Mouse (Mus musculus) MEL (cell line): ENCODE results near the gene Dscam. TPM values are rescaled to one million over a fixed set of nuclear protein-coding genes. Genes with fewer than 3 reads are reported as not detected.

Experiments used
- DNase-seq: peaks from one replicate; pipeline ENCODE4 v3.0.0; 2011; ENCODE audit warnings: low read depth, low spot score
- H3K27ac ChIP-seq: 2 replicates; pipeline ENCODE4 v1.5.1; 2012; ENCODE audit warnings: low read depth, mild to moderate bottlenecking, control low read depth, low read length, moderate library complexity; ENCODE audit not compliant: control insufficient read depth
- H3K27me3 ChIP-seq, 2 experiments: fragments of 150-350 bp in 1 of 2; sonication (generic) in 1 of 2; 2 replicates each; pipeline ENCODE4 v1.6.1; 2012; ENCODE audit warnings: low read length in 2 of 2, mild to moderate bottlenecking in 2 of 2, improper control_type of control experiment in 1 of 2, moderate library complexity in 1 of 2; ENCODE audit not compliant: insufficient read depth in 2 of 2, control insufficient read depth in 1 of 2
- H3K36me3 ChIP-seq, 2 experiments: 2 replicates each; pipeline ENCODE4 v1.6.1; 2012 to 2014; ENCODE audit warnings: low read length in 2 of 2, improper control_type of control experiment in 1 of 2, inconsistent platforms in 1 of 2, mild to moderate bottlenecking in 1 of 2; ENCODE audit not compliant: insufficient read depth in 2 of 2, control insufficient read depth in 1 of 2
- H3K4me1 ChIP-seq, 2 experiments: fragments of 150-350 bp in 1 of 2; sonication (generic) in 1 of 2; 2 replicates each; pipeline ENCODE4 v1.6.1; 2012; ENCODE audit warnings: low read length in 2 of 2, improper control_type of control experiment in 1 of 2, mild to moderate bottlenecking in 1 of 2; ENCODE audit not compliant: insufficient read depth in 2 of 2, control insufficient read depth in 1 of 2
- H3K4me3 ChIP-seq, 2 experiments: fragments of 150-350 bp in 1 of 2; sonication (generic) in 1 of 2; 2 replicates each; pipeline ENCODE4 v1.5.1; 2012; ENCODE audit warnings: low read depth in 2 of 2, low read length in 2 of 2, mild to moderate bottlenecking in 2 of 2, moderate library complexity in 2 of 2, control low read depth in 1 of 2, improper control_type of control experiment in 1 of 2; ENCODE audit not compliant: control insufficient read depth in 1 of 2, insufficient read depth in 1 of 2
- H3K79me2 ChIP-seq: 2 replicates; pipeline ENCODE4 v1.6.1; 2012; ENCODE audit warnings: mild to moderate bottlenecking, low read length, moderate library complexity; ENCODE audit not compliant: control insufficient read depth, poor library complexity, insufficient read depth
- H3K9ac ChIP-seq: 2 replicates; pipeline ENCODE4 v1.6.1; 2012; ENCODE audit warnings: low read depth, mild to moderate bottlenecking, control low read depth, low read length, moderate library complexity; ENCODE audit not compliant: control insufficient read depth, poor library complexity, severe bottlenecking
- H3K9me3 ChIP-seq: fragments of 150-350 bp; sonication (generic); replicated peaks from 2 replicates; pipeline ENCODE4 v1.6.1; 2012; ENCODE audit warnings: mild to moderate bottlenecking, low read length, improper control_type of control experiment, moderate library complexity; ENCODE audit not compliant: insufficient read depth
- BHLHE40 ChIP-seq: IDR thresholded peaks from 2 replicates; pipeline ENCODE4 v1.6.1; 2012; ENCODE audit warnings: low read depth, mild to moderate bottlenecking, inconsistent platforms, low read length, improper control_type of control experiment, borderline replicate concordance
- CHD1 ChIP-seq: IDR thresholded peaks from 2 replicates; pipeline ENCODE4 v1.6.1; 2012; ENCODE audit warnings: low read depth, mild to moderate bottlenecking, inconsistent platforms, low read length, improper control_type of control experiment
- E2F4 ChIP-seq: IDR thresholded peaks from 2 replicates; pipeline ENCODE4 v1.6.1; 2011; ENCODE audit warnings: low read depth, low read length, improper control_type of control experiment, borderline replicate concordance
- ETS1 ChIP-seq: IDR thresholded peaks from 2 replicates; pipeline ENCODE4 v1.6.1; 2012; ENCODE audit warnings: low read depth, mild to moderate bottlenecking, inconsistent platforms, low read length, improper control_type of control experiment, moderate library complexity
- GATA1 ChIP-seq: IDR thresholded peaks from 2 replicates; pipeline ENCODE4 v1.6.1; 2011; ENCODE audit warnings: low read depth, low read length, improper control_type of control experiment
- HCFC1 ChIP-seq: IDR thresholded peaks from 2 replicates; pipeline ENCODE4 v1.6.1; 2012; ENCODE audit warnings: low read depth, mild to moderate bottlenecking, inconsistent platforms, low read length, improper control_type of control experiment, moderate library complexity
- JUND ChIP-seq: IDR thresholded peaks from 2 replicates; pipeline ENCODE4 v1.6.1; 2011; ENCODE audit warnings: low read depth, mild to moderate bottlenecking, improper control_type of control experiment, low read length
- KAT2A ChIP-seq: conservative IDR thresholded peaks from 2 replicates; pipeline ENCODE4 v1.6.1; 2012; ENCODE audit warnings: low read depth, low read length, improper control_type of control experiment, inconsistent platforms
- MAX ChIP-seq: IDR thresholded peaks from 2 replicates; pipeline ENCODE4 v1.6.1; 2011; ENCODE audit warnings: low read length, improper control_type of control experiment
- MEF2A ChIP-seq: IDR thresholded peaks from 2 replicates; pipeline ENCODE4 v1.6.1; 2014; ENCODE audit warnings: low read depth, mild to moderate bottlenecking, inconsistent platforms, low read length, improper control_type of control experiment; ENCODE audit not compliant: poor library complexity, insufficient replicate concordance, severe bottlenecking; ENCODE audit errors: extremely low read depth
- MXI1 ChIP-seq: IDR thresholded peaks from 2 replicates; pipeline ENCODE4 v1.6.1; 2011; ENCODE audit warnings: mild to moderate bottlenecking, low read depth, low read length, improper control_type of control experiment
- POLR2A ChIP-seq, 2 experiments: IDR thresholded peaks; 2 replicates each; pipeline ENCODE4 v1.6.1; 2011 to 2012; ENCODE audit warnings: low read length in 2 of 2, mild to moderate bottlenecking in 2 of 2, control low read depth in 1 of 2, improper control_type of control experiment in 1 of 2, low read depth in 1 of 2, moderate library complexity in 1 of 2; ENCODE audit not compliant: control insufficient read depth in 1 of 2, insufficient read depth in 1 of 2, poor library complexity in 1 of 2
- POLR2AphosphoS2 ChIP-seq: IDR thresholded peaks from 2 replicates; pipeline ENCODE4 v1.6.1; 2011; ENCODE audit warnings: low read length, improper control_type of control experiment
- POLR2AphosphoS5 ChIP-seq: IDR thresholded peaks from 2 replicates; pipeline ENCODE4 v1.6.1; 2012; ENCODE audit warnings: low read depth, borderline replicate concordance, mild to moderate bottlenecking, inconsistent platforms, low read length, moderate library complexity, mixed read lengths
- RAD21 ChIP-seq: IDR thresholded peaks from 2 replicates; pipeline ENCODE4 v1.6.1; 2011; ENCODE audit warnings: mild to moderate bottlenecking, low read depth, low read length, improper control_type of control experiment
- SIN3A ChIP-seq: IDR thresholded peaks from 2 replicates; pipeline ENCODE4 v1.6.1; 2012; ENCODE audit warnings: low read length, improper control_type of control experiment, inconsistent platforms
- SMC3 ChIP-seq: IDR thresholded peaks from 2 replicates; pipeline ENCODE4 v1.6.1; 2011; ENCODE audit warnings: low read depth, low read length, improper control_type of control experiment
- TAL1 ChIP-seq: IDR thresholded peaks from 2 replicates; pipeline ENCODE4 v1.6.1; 2012; ENCODE audit warnings: mild to moderate bottlenecking, inconsistent platforms, low read length, moderate library complexity, mixed read lengths
- TCF12 ChIP-seq: IDR thresholded peaks from 2 replicates; pipeline ENCODE4 v1.6.1; 2014; ENCODE audit warnings: low read depth, mild to moderate bottlenecking, inconsistent platforms, low read length, improper control_type of control experiment, moderate library complexity
- UBTF ChIP-seq: IDR thresholded peaks from 2 replicates; pipeline ENCODE4 v1.6.1; 2012; ENCODE audit warnings: low read depth, mild to moderate bottlenecking, inconsistent platforms, low read length, improper control_type of control experiment, moderate library complexity, borderline replicate concordance; ENCODE audit not compliant: insufficient read depth
- ZC3H11A ChIP-seq: IDR thresholded peaks from 2 replicates; pipeline ENCODE4 v1.6.1; 2012; ENCODE audit warnings: low read depth, mild to moderate bottlenecking, inconsistent platforms, low read length, improper control_type of control experiment
- ZKSCAN1 ChIP-seq: IDR thresholded peaks from 2 replicates; pipeline ENCODE4 v1.6.1; 2012; ENCODE audit warnings: low read depth, mild to moderate bottlenecking, inconsistent platforms, low read length, improper control_type of control experiment, moderate library complexity
- ZNF384 ChIP-seq: IDR thresholded peaks from 2 replicates; pipeline ENCODE4 v1.6.1; 2012; ENCODE audit warnings: low read depth, mild to moderate bottlenecking, inconsistent platforms, low read length, improper control_type of control experiment
- polyA plus RNA-seq, 2 experiments: library from polyadenylated mRNA; stranded (reverse) in 1 of 2; unstranded in 1 of 2; fragments of >175 nt in 1 of 2; fragments of >200 nt in 1 of 2; gene quantifications; 2 replicates each; pipeline versions ENCODE4 v1.2.1 to v1.2.4; 2012; ENCODE audit warnings: low replicate concordance in 2 of 2, low read depth in 1 of 2; ENCODE audit not compliant: insufficient read length in 2 of 2, insufficient read depth in 1 of 2, missing spikeins in 1 of 2
- total RNA-seq: library from RNA; depleted of rRNA; stranded (reverse); fragments of 300-350 nt; gene quantifications from 2 replicates; pipeline ENCODE4 v1.2.3, GENCODE M21; 2012

The Dscam gene
- total and polyA plus RNA-seq, 3 experiments, result not detected

DNA sequence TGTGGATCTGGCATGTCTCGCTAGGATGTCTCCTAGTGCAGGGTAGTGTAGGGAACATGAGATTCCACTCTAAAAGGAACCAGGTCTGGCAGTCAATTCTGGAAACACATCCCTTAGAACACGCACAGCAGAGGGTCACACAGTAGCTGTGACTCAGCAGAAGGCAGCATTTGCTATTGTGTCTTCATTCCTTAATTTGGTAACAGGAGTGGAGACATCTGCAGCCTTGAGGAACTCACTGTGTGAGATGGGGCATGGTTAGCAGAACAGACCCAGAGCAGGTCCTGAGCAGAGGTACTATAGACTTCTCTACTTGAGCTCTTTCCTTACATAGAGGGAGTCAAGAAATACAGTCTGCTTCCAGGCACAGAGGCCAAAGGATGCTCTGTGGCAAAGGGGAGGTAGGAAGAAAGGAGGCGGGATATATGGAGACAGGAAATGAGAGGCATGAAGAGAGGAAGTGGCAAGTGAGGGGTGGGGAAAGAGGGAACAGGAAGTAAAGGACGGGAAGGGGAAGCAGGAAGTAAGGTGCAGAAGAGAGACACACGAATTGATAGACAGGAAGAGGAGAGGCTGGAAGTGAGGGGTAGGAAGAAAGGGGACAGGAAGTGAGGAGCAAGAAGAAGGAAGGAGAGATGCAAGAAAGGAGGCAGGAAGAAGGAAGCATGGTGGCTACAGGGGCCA is 488.1 kb downstream of the Dscam start:
- no peaks in the 10 kb centered on the region for H3K36me3 ChIP-seq
- no peak for TF ChIP-seq UBTF
- TF ChIP-seq BHLHE40, result no peak
- TF ChIP-seq MAX, result no peak
- TF ChIP-seq TAL1, result no peak
- no peak for TF ChIP-seq ETS1
- no peak for TF ChIP-seq POLR2A (IDR thresholded peaks at IDR 0.05; ENCODE audit: control insufficient read depth in 1 of 2, insufficient read depth in 1 of 2, low read depth in 1 of 2, low read length in 2 of 2, poor library complexity in 1 of 2)
- TF ChIP-seq RAD21, result no peak
- no peak for TF ChIP-seq E2F4
- TF ChIP-seq ZNF384, result no peak
- no peak for TF ChIP-seq KAT2A
- H3K4me3 ChIP-seq, result no peak overlapping the region
- no peak overlapping the region for H3K9ac ChIP-seq
- no peaks in the 10 kb centered on the region for H3K27me3 ChIP-seq
- no peaks in the 10 kb centered on the region for H3K79me2 ChIP-seq
- no peaks in the 10 kb centered on the region for H3K9me3 ChIP-seq
- H3K27ac ChIP-seq, result no peak overlapping the region
- DNase-seq, result no peak
- H3K4me1 ChIP-seq, result no peaks in the 10 kb centered on the region

DNA sequence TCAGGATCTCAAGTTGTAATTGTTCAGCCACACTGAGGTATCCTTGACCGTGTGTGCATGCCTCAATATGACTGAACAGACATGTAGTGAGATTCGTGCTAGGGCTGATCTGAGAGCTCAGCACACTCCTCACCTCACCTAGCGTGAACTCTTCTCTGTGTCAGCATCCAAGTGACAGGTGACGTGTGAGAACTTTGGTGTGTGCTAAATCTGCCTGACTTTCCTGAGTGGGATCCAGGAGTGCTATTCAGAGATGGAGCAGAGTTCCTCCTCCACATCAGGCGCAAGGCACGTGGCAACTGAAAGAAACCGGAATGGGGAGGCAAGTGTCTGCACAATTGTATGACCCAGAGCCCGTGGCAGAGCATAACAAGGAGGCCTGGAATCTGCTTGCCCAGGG is 490.6 kb downstream of the Dscam start:
- Histone ChIP-seq H3K9ac (no peak overlapping the region), H3K36me3 (no peaks in the 10 kb centered on the region), H3K27me3 (no peaks in the 10 kb centered on the region), H3K4me1 (no peaks in the 10 kb centered on the region), H3K27ac (no peak overlapping the region), H3K4me3 (no peak overlapping the region), H3K9me3 (no peaks in the 10 kb centered on the region), H3K79me2 (no peaks in the 10 kb centered on the region)
- DNase-seq, result no peak
- TF ChIP-seq TCF12, result no peak
- TF ChIP-seq RAD21, result no peak
- TF ChIP-seq ZKSCAN1, result no peak
- no peak for TF ChIP-seq MXI1
- TF ChIP-seq JUND, result no peak
- no peak for TF ChIP-seq SMC3
- TF ChIP-seq UBTF, result no peak
- TF ChIP-seq POLR2AphosphoS2, result no peak
- TF ChIP-seq GATA1, result no peak
- no peak for TF ChIP-seq ZC3H11A
- TF ChIP-seq POLR2A (IDR thresholded peaks at IDR 0.05; ENCODE audit: control insufficient read depth in 1 of 2, insufficient read depth in 1 of 2, low read depth in 1 of 2, low read length in 2 of 2, poor library complexity in 1 of 2), result no peak
- no peak for TF ChIP-seq ETS1
- TF ChIP-seq SIN3A, result no peak
- TF ChIP-seq E2F4, result no peak
- TF ChIP-seq HCFC1, result no peak
- TF ChIP-seq POLR2AphosphoS5, result no peak
- TF ChIP-seq MEF2A, result no peak
- TF ChIP-seq ZNF384, result no peak
- no peak for TF ChIP-seq CHD1
